Mouse (Mus musculus) heart, embryonic 14.5 days (tissue): ENCODE results near the gene Vmn1r69. TPM values are rescaled to one million over a fixed set of nuclear protein-coding genes. Genes with fewer than 3 reads are reported as not detected.

Experiments
- ATAC-seq: fragments of 200-750 bp; cut with Nextera tagmentation; 2 replicates; pipeline ENCODE4 v1.8.0; 2017; ENCODE audit warnings: low read depth, moderate TSS enrichment; ENCODE audit not compliant: insufficient number of reproducible peaks, insufficient read depth, low FRiP score
- H3K27ac ChIP-seq, 2 experiments: fragments of 200-500 bp in 1 of 2; fragments of 300-500 bp in 1 of 2; sonication (generic) in 1 of 2; replicated peaks in 1 of 2; 2 replicates each; pipeline ENCODE4 v1.5.1; 2012 to 2014; ENCODE audit warnings: low read depth in 2 of 2, low read length in 2 of 2, control low read depth in 1 of 2, mild to moderate bottlenecking in 1 of 2, mixed read lengths in 1 of 2; ENCODE audit not compliant: control insufficient read depth in 1 of 2, insufficient read depth in 1 of 2
- H3K27me3 ChIP-seq: fragments of 300-500 bp; sonication (generic); 2 replicates; pipeline ENCODE4 v1.6.1; 2014; ENCODE audit warnings: mild to moderate bottlenecking, low read length, control low read depth; ENCODE audit not compliant: control insufficient read depth, insufficient read depth
- H3K36me3 ChIP-seq: fragments of 300-500 bp; sonication (generic); 2 replicates; pipeline ENCODE4 v1.6.1; 2014; ENCODE audit warnings: mild to moderate bottlenecking, control low read depth, low read length, mixed read lengths; ENCODE audit not compliant: control insufficient read depth, insufficient read depth
- H3K4me1 ChIP-seq, 2 experiments: fragments of 200-500 bp in 1 of 2; fragments of 300-500 bp in 1 of 2; sonication (generic) in 1 of 2; 2 replicates each; pipeline ENCODE4 v1.6.1; 2012 to 2014; ENCODE audit warnings: low read length in 2 of 2, control low read depth in 1 of 2, mixed read lengths in 1 of 2; ENCODE audit not compliant: control insufficient read depth in 2 of 2, insufficient read depth in 2 of 2
- H3K4me2 ChIP-seq: fragments of 300-500 bp; sonication (generic); 2 replicates; pipeline ENCODE4 v1.6.1; 2014; ENCODE audit warnings: mild to moderate bottlenecking, low read length
- H3K4me3 ChIP-seq, 2 experiments: fragments of 200-500 bp in 1 of 2; fragments of 300-500 bp in 1 of 2; sonication (generic) in 1 of 2; 2 replicates each; pipeline ENCODE4 v1.5.1; 2012 to 2014; ENCODE audit warnings: low read length in 2 of 2, mild to moderate bottlenecking in 2 of 2, control low read depth in 1 of 2, low read depth in 1 of 2, moderate library complexity in 1 of 2; ENCODE audit not compliant: control insufficient read depth in 1 of 2, insufficient read depth in 1 of 2
- H3K9ac ChIP-seq: fragments of 300-500 bp; sonication (generic); 2 replicates; pipeline ENCODE4 v1.6.1; 2014; ENCODE audit warnings: mild to moderate bottlenecking, low read length
- H3K9me3 ChIP-seq: fragments of 300-500 bp; sonication (generic); 2 replicates; pipeline ENCODE4 v1.6.1; 2016; ENCODE audit warnings: low read length, control low read depth; ENCODE audit not compliant: control insufficient read depth
- WGBS: fragments of 180-500 bp; shearing (Covaris S2); extraction: QIAGEN DNeasy Blood & Tissue Kit; methylation state at CpG from one replicate; pipeline ENCODE4 v1.1.7; 2014; 5-methylcytosine and 5-hydroxymethylcytosine counted together
- polyA plus RNA-seq: library from polyadenylated mRNA; unstranded; fragments of >200 nt; fragmentation: Nextera tagmentation; extraction: Ambion mirVana; gene quantifications from 2 replicates; pipeline ENCODE4 v1.2.1, GENCODE M21; 2014

Gene Vmn1r69
- not detected in 2 replicates for polyA plus RNA-seq

GRCm38 (mm10) chr7:10613559-10613958, at the start of gene Vmn1r69:
TSS of gene Vmn1r69 (minus strand) at chr7:10613659.
- Histone ChIP-seq H3K36me3 (no peaks in the 10 kb centered on the region), H3K4me2 (no peak within 1 kb of the TSS), H3K9me3 (peaks cover 13% of the 10 kb centered on the region; the same call in 1 of the 2 replicates), H3K9ac (no peak within 1 kb of the TSS), H3K27ac (no peak within 1 kb of the TSS), H3K27me3 (no peaks in the 10 kb centered on the region), H3K4me1 (no peaks in the 10 kb centered on the region), H3K4me3 (no peak within 1 kb of the TSS)
- no peak for ATAC-seq

GRCm38 (mm10) chr7:10631232-10631631, 17.8 kb upstream of the Vmn1r69 start, which contains the start of gene Vmn1r70:
TSS of gene Vmn1r70 (plus strand) at chr7:10631532.
- no peak within 1 kb of the TSS for H3K4me2 ChIP-seq
- 59% methylated on average over 1 of the region's 1 CpGs for WGBS
- H3K36me3 ChIP-seq = no peaks in the 10 kb centered on the region
- H3K27ac ChIP-seq = no peak within 1 kb of the TSS
- no peak within 1 kb of the TSS for H3K4me3 ChIP-seq
- no peak within 1 kb of the TSS for H3K9ac ChIP-seq
- no peak for ATAC-seq
- no peaks in the 10 kb centered on the region for H3K4me1 ChIP-seq
- H3K9me3 ChIP-seq = peaks cover 27% of the 10 kb centered on the region
- H3K27me3 ChIP-seq = no peaks in the 10 kb centered on the region

DNA sequence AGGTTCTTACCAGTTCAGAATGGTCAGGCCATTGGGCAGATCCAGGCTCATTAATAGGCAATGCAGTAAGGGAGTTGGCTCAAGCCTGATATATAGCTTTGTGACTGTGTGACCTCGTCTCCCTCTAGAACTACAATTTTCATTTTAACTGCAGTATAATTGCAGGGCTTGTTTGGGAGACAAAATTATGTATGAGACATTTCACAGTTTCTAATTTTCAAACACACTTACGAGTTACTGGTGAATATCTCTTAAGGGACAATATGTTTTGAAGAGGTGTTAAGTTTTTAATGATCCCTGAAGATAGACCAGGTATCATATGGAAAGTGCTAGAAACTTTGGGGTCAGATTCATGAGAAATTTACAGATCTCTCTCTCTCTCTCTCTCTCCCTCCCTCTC, 55.1 kb downstream of the Vmn1r69 start, which contains the start of gene Vmn1r68:
Vmn1r68 (minus strand) TSS at position 101 of the 400 bp plus-strand sequence.
- Histone ChIP-seq H3K27me3 (no peaks in the 10 kb centered on the region), H3K9me3 (peaks cover 7% of the 10 kb centered on the region), H3K27ac (no peak within 1 kb of the TSS), H3K36me3 (no peaks in the 10 kb centered on the region), H3K4me3 (no peak within 1 kb of the TSS), H3K4me1 (no peaks in the 10 kb centered on the region), H3K9ac (no peak within 1 kb of the TSS), H3K4me2 (no peak within 1 kb of the TSS)
- 51% methylated on average over 2 of the region's 2 CpGs for WGBS
- no peak for ATAC-seq

Other genes with a start within 250 kb of the Vmn1r69 start
- gene Vmn1r67, start 170.3 kb downstream of the Vmn1r69 start, polyA plus RNA-seq = not detected in 2 replicates
- 6.4 and 6.6 TPM in 2 replicates for gene Zik1, start 118.3 kb downstream of the Vmn1r69 start, polyA plus RNA-seq
- gene Vmn1r68, start 55.2 kb downstream of the Vmn1r69 start, polyA plus RNA-seq = not detected in 2 replicates
- not detected in 2 replicates for gene Vmn1r70, start 17.9 kb upstream of the Vmn1r69 start, polyA plus RNA-seq
- not detected in 2 replicates for gene Nlrp4b, start 74.1 kb upstream of the Vmn1r69 start, polyA plus RNA-seq
- gene Vmn1r71, start 140.7 kb upstream of the Vmn1r69 start, polyA plus RNA-seq = not detected in 2 replicates